Mouse (Mus musculus) kidney, embryonic 14.5 days (tissue): Measurements from ENCODE around the gene Atp6v0a1. TPM values are rescaled to one million over a fixed set of nuclear protein-coding genes. Genes with fewer than 3 reads are reported as not detected.

Source experiments
- ATAC-seq: fragments of 200-750 bp; cut with Nextera tagmentation; 2 replicates; pipeline ENCODE4 v1.8.0; 2017; ENCODE audit warnings: moderate number of reproducible peaks, mild to moderate bottlenecking, moderate TSS enrichment, moderate library complexity; ENCODE audit not compliant: low FRiP score, low TSS enrichment
- H3K27ac ChIP-seq: fragments of 300-500 bp; sonication (generic); 2 replicates; pipeline ENCODE4 v1.5.1; 2014; ENCODE audit warnings: low read depth, mild to moderate bottlenecking, low read length, moderate library complexity, mixed read lengths
- H3K27me3 ChIP-seq: fragments of 300-500 bp; sonication (generic); 2 replicates; pipeline ENCODE4 v1.6.1; 2014; ENCODE audit warnings: mild to moderate bottlenecking, low read length; ENCODE audit not compliant: control insufficient read depth, insufficient read depth
- H3K36me3 ChIP-seq: fragments of 300-500 bp; sonication (generic); 2 replicates; pipeline ENCODE4 v1.6.1; 2014; ENCODE audit warnings: low read length, mixed read lengths; ENCODE audit not compliant: control insufficient read depth, insufficient read depth
- H3K4me1 ChIP-seq: fragments of 300-500 bp; sonication (generic); 2 replicates; pipeline ENCODE4 v1.6.1; 2014; ENCODE audit warnings: low read length, mixed read lengths; ENCODE audit not compliant: control insufficient read depth, insufficient read depth
- H3K4me2 ChIP-seq: fragments of 300-500 bp; sonication (generic); replicated peaks from 2 replicates; pipeline ENCODE4 v1.6.1; 2014; ENCODE audit warnings: low read depth, mild to moderate bottlenecking, low read length
- H3K4me3 ChIP-seq: fragments of 300-500 bp; sonication (generic); 2 replicates; pipeline ENCODE4 v1.5.1; 2014; ENCODE audit warnings: mild to moderate bottlenecking, low read length
- H3K9ac ChIP-seq: fragments of 300-500 bp; sonication (generic); 2 replicates; pipeline ENCODE4 v1.6.1; 2014; ENCODE audit warnings: low read depth, mild to moderate bottlenecking, low read length, moderate library complexity
- H3K9me3 ChIP-seq: fragments of 300-500 bp; sonication (generic); 2 replicates; pipeline ENCODE4 v1.6.1; 2016; ENCODE audit warnings: low read length; ENCODE audit not compliant: control insufficient read depth
- WGBS: fragments of 180-500 bp; shearing (Covaris S2); extraction: QIAGEN DNeasy Blood & Tissue Kit; methylation state at CpG from one replicate; pipeline ENCODE4 v1.1.7; 2014; 5-methylcytosine and 5-hydroxymethylcytosine counted together
- polyA plus RNA-seq: library from polyadenylated mRNA; unstranded; fragments of >200 nt; fragmentation: Nextera tagmentation; extraction: Ambion mirVana; gene quantifications from 2 replicates; pipeline ENCODE4 v1.2.1, GENCODE M21; 2014

Atp6v0a1 gene
- polyA plus RNA-seq, 1 experiment from 2014 or later: 38.8 TPM

DNA sequence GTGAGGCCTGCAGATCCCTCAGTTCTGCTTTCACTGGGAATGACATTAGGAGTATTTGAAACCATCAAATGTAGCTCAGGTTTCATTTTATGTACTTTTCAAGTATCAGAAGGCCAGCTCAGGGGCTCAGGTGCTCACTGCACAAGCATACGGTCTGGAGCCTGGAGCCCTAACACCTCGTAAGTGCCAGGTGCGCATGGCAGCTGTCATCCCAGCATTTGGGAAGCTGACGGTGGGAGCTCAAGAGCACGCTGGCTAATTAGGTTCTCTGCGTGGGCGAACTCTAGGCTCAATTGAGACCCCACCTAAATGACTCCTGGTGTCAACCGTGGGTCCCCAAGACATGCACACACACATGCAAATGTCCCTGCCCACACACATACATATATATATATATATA lies 20.1 kb downstream of the Atp6v0a1 start:
- no peak overlapping the region for H3K27ac ChIP-seq
- H3K4me3 ChIP-seq: no peak overlapping the region
- no peak overlapping the region for H3K9ac ChIP-seq
- H3K27me3 ChIP-seq: no peaks in the 10 kb centered on the region
- no peaks in the 10 kb centered on the region for H3K4me1 ChIP-seq
- peaks cover 54% of the 10 kb centered on the region for H3K36me3 ChIP-seq
- no peak overlapping the region for H3K4me2 ChIP-seq
- 84% methylated on average over 8 of the region's 8 CpGs for WGBS
- H3K9me3 ChIP-seq: no peaks in the 10 kb centered on the region
- no peak for ATAC-seq

DNA sequence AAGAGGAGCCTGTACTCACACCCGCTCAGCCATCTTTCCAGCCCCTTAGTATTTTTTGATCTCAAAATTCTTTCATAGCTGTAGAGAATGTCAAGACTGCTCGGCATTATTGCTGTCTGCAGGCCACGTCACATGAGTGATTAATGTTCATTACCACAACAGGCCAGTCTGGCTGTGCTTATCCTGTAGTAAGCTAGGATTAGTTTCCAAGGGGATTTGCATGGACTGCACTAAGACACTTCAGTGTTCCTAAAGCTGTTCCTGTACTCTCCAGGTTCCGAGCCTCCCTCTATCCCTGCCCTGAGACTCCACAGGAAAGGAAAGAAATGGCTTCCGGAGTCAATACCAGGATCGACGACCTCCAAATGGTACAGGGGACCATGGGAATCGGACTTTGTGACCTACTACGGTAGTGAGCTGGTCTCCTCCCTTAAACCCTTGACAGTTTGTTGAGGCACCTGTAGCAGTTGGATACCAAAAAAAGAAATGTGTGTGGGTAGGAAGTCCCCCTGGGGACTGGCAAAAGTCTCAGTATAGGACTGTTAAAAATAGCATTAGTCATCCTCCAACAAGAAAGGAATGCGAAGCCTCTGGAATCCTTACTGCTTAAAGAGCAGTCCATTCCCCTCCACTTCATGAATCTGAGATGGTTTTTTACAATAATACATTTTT lies 21.0 kb downstream of the Atp6v0a1 start:
- peaks cover 59% of the 10 kb centered on the region for H3K36me3 ChIP-seq
- no peaks in the 10 kb centered on the region for H3K27me3 ChIP-seq
- 83% methylated on average over 10 of the region's 10 CpGs for WGBS
- H3K4me3 ChIP-seq: no peak overlapping the region
- H3K4me1 ChIP-seq: 0 out of 2 replicates have a peak, but pooled peaks cover 2% of the 10 kb centered on the region
- H3K9ac ChIP-seq: no peak overlapping the region
- H3K9me3 ChIP-seq: no peaks in the 10 kb centered on the region
- ATAC-seq: no peak
- no peak overlapping the region for H3K27ac ChIP-seq
- H3K4me2 ChIP-seq: no peak overlapping the region

DNA sequence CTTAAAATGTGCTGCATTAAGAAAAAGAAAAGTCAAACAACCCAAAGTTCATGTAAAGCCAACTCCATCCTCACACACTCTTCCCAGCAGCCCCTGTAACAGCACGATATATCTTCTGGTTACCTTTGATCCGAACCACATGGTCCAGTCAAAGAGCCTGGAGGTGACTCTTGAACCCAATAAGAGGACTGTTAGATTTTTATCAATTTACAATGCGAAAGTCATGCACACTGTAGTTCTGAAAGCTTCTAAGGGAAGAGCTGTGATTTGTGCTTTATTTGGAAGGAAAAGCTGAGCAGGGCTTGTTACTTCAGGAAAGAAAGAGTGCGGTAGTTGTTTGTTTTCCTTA lies 21.5 kb downstream of the Atp6v0a1 start:
- Histone ChIP-seq H3K9me3 (no peaks in the 10 kb centered on the region), H3K27ac (no peak overlapping the region), H3K4me1 (0 out of 2 replicates have a peak, but pooled peaks cover 2% of the 10 kb centered on the region), H3K4me3 (no peak overlapping the region), H3K27me3 (no peaks in the 10 kb centered on the region), H3K4me2 (no peak overlapping the region), H3K9ac (no peak overlapping the region), H3K36me3 (peaks cover 59% of the 10 kb centered on the region)
- WGBS: 87% methylated on average over 4 of the region's 4 CpGs
- no peak for ATAC-seq

DNA sequence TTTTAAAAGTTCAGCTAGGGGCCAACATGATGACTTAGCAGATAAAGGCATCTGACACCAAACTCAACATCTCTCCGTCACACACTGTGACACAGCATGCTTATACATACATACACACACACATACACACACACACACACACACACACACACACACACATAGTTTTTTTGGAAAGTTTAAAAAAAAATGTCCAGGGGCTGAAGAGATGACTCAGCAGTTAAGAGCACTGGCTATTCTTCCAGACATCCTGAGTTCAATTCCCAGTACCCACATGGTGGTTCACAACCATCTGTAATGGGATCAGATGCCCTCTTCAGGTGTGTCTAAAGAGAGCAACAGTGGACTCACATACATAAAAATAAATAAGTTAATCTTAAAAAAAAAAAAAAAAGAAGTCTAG lies 22.2 kb downstream of the Atp6v0a1 start:
- Histone ChIP-seq H3K36me3 (peaks cover 58% of the 10 kb centered on the region), H3K4me3 (no peak overlapping the region), H3K9ac (no peak overlapping the region), H3K27me3 (no peaks in the 10 kb centered on the region), H3K9me3 (no peaks in the 10 kb centered on the region), H3K4me1 (0 out of 2 replicates have a peak, but pooled peaks cover 2% of the 10 kb centered on the region), H3K27ac (no peak overlapping the region), H3K4me2 (no peak overlapping the region)
- no peak for ATAC-seq
- WGBS: 81% methylated on average over 1 of the region's 1 CpGs

DNA sequence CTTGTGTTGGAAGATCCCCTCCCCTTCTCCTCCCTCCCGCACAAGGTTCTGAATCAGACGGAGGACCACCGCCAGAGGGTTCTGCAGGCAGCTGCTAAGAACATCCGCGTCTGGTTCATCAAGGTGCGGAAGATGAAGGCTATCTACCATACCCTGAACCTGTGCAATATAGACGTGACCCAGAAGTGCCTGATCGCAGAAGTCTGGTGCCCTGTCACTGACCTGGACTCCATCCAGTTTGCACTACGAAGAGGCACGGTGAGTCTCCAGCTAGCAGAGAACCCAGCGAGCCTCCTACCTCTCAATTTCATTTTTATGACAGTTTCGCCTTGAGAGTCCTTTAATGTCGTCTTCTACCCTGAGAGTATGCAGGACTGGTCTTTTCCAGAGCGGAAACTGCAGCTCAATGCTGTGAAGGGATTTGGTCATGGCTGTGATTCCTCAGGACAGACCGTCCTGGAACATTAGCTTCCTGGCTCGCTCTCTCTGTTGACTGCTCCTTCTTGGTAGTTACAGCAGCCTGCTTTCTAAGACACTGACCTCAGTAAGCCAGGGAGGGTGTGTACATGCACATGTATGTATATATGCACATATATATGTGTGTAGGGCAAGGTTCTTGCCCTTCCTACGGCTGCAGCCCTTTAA lies 24.7 kb downstream of the Atp6v0a1 start:
- no peak for ATAC-seq
- H3K4me3 ChIP-seq: no peak overlapping the region
- H3K4me1 ChIP-seq: 0 out of 2 replicates have a peak, but pooled peaks cover 2% of the 10 kb centered on the region
- no peak overlapping the region for H3K27ac ChIP-seq
- no peaks in the 10 kb centered on the region for H3K27me3 ChIP-seq
- H3K9ac ChIP-seq: no peak overlapping the region
- H3K4me2 ChIP-seq: no peak overlapping the region
- H3K36me3 ChIP-seq: peaks cover 61% of the 10 kb centered on the region
- WGBS: 93% methylated on average over 17 of the region's 17 CpGs
- no peaks in the 10 kb centered on the region for H3K9me3 ChIP-seq

DNA sequence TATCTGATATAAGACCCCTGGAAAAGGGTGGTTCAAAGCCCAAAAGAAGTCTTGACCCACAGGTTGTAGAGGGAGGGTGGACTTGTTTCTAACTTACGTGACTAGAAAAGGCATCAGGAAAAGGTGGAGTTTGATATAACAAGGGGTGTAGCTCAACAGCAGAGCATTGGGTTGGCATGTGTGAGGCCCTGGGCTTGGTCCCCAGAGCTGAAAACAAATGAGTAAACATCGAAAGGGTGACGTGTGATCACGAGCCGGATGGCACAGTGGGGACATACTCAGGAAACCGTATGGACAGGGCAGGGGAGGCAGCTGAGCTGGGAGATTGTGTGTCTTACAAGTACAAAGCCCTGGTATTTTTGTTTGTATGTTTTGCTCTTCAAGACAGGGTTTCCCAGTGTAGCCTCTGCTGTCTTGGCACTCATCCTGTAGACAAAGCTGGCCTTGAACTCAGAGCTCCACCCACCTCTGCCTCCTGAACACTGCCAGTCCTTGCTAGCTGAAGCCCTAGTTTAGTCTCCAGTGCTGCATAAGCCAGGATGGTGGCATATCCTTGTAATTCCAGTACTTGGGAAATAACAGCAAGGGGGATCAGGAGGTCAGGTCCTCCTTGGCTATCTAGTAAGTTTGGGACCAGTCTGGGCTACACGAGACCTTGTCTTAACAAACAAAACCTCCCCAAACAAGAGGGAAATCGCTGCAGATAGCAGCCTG lies 25.5 kb downstream of the Atp6v0a1 start:
- Histone ChIP-seq H3K4me2 (no peak overlapping the region), H3K36me3 (peaks cover 61% of the 10 kb centered on the region), H3K4me1 (0 out of 2 replicates have a peak, but pooled peaks cover 2% of the 10 kb centered on the region), H3K9ac (no peak overlapping the region), H3K27ac (no peak overlapping the region; the same call in 1 of the 2 replicates), H3K27me3 (no peaks in the 10 kb centered on the region), H3K4me3 (no peak overlapping the region), H3K9me3 (no peaks in the 10 kb centered on the region)
- 86% methylated on average over 8 of the region's 8 CpGs for WGBS
- ATAC-seq: no peak

DNA sequence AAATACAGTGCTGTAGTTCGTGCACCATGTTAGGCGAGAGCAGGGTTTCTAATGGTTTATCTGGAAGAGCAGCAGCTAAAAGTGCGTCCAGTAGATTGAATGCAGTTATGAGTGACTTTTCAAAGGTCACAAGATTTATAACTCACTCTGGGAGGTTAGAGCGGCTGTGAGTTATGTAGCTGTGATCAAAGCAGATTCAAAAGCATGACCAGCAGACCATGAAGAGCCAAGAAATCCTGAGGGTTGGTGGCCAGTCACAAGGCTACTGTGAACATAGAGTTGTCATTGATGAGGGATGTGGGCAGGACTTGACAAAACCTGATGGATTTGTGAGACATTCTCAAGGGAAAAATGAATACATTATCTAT lies 26.1 kb downstream of the Atp6v0a1 start:
- H3K9ac ChIP-seq: no peak overlapping the region
- H3K36me3 ChIP-seq: peaks cover 64% of the 10 kb centered on the region
- 49% methylated on average over 4 of the region's 4 CpGs for WGBS
- ATAC-seq: no peak
- no peaks in the 10 kb centered on the region for H3K27me3 ChIP-seq
- no peak overlapping the region for H3K27ac ChIP-seq
- no peak overlapping the region for H3K4me2 ChIP-seq
- no peak overlapping the region for H3K4me3 ChIP-seq
- 0 out of 2 replicates have a peak, but pooled peaks cover 2% of the 10 kb centered on the region for H3K4me1 ChIP-seq
- H3K9me3 ChIP-seq: no peaks in the 10 kb centered on the region

DNA sequence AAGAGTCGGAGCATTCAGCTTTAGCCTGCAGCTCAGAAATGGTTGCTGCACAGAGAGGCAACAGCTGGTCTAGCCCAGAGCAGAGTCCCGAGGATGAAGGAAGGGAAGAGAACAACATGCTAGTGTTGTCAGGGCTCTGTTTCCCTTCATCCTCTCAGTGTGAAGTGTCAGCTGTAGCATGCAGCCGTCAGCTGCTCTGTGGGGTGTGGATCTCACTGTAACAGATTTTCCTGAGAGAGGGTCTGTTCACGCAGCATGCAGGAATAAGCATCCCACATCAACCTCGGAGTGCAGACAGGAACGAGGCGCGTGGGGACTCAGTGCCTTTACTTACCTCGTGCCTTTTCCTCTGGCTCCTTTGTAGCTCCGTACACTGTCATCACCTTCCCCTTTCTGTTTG lies 28.5 kb downstream of the Atp6v0a1 start:
- no peak for ATAC-seq
- Histone ChIP-seq H3K27ac (no peak overlapping the region), H3K4me2 (no peak overlapping the region), H3K4me1 (0 out of 2 replicates have a peak, but pooled peaks cover 2% of the 10 kb centered on the region), H3K27me3 (no peaks in the 10 kb centered on the region), H3K9ac (no peak overlapping the region), H3K4me3 (no peak overlapping the region), H3K9me3 (no peaks in the 10 kb centered on the region), H3K36me3 (peaks cover 67% of the 10 kb centered on the region)
- WGBS: 91% methylated on average over 10 of the region's 10 CpGs

DNA sequence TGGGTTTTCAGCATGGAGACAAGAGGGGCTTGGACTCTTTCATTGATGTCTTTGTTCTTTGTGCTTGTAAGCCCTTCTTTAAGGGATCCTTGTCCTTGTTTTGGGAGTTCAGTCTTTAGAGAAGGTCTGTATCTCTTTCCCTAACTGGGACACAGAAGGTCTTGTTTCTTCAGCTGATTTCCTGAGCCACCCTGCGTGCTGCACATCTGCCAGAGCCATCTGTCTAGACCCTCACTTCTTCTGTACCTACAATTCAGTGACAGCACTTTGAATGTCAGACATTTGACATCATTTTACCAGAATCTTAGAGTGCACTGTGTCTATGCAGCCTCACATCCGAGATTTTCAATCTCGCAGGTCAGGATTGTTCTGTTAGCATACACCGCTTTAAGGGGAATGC lies 36.6 kb downstream of the Atp6v0a1 start:
- peaks cover 71% of the 10 kb centered on the region for H3K36me3 ChIP-seq
- H3K4me3 ChIP-seq: no peak overlapping the region
- H3K4me2 ChIP-seq: no peak overlapping the region
- no peaks in the 10 kb centered on the region for H3K4me1 ChIP-seq
- ATAC-seq: no peak
- H3K27me3 ChIP-seq: no peaks in the 10 kb centered on the region
- no peaks in the 10 kb centered on the region for H3K9me3 ChIP-seq
- no peak overlapping the region for H3K27ac ChIP-seq
- H3K9ac ChIP-seq: no peak overlapping the region
- 93% methylated on average over 4 of the region's 4 CpGs for WGBS
